Mouse (Mus musculus): ENCODE results near the gene Vars.

Gene Vars

DNA sequence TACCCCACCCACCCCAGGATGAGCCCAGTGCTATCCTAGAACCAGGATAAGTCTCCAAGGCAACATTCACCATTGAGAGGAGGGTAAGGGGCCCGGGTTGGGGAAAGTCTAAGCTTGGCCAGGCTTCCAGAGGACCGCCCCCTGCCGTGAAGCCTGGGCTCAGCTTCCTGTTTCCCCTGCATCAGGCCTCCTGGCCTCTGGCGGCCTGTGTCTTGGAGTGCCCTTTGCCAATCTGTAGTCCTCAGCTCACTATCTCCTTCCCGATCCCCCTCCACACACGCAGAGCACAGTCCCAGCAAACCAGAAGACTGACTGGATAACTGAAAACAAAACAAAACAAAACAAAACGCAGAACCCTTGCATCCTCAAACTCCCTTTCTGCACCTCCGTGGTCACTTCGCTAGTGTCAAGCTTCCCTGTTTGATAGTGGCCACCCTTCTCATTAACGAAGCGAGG is 48.8 kb downstream of the Vars start, which contains the start of gene Clic1:
Clic1 (plus strand) TSS at position 406 of the 456 bp plus-strand sequence.
- DNase-seq = no peak

DNA sequence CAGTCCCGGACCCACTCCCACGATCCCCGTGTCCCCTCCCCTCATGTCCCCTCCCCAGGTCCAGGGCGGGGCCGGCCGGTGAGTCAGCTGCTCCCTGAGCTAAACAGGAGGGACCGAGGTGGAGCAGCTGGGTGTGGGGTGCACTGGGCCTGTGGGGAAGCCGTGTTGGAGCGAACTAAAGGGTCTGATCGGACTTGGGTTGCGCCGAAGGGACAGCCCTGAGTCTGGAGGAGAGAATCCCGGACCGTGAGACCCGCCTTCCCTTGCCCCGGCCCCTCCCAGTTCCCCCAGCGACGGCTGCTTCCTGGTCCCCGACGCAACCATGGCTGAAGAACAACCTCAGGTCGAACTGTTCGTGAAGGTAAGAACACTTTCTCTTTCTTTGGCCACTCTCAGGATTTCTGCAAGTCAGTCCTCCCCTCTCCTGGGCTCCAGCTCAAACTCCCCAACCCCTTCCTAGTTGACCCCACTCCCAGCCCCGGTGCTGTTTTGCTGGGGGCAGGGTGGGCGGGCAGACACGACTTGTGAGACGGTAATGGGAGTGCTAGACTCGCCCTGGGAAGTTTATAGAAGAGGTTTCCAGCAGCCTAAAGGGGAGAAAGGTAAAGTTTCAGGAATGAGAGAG is 49.5 kb downstream of the Vars start:
- no peak for DNase-seq

GRCm38 (mm10) chr17:35051156-35052086 is 50.6 kb downstream of the Vars start:
- DNase-seq = peak; percentile 67

DNA sequence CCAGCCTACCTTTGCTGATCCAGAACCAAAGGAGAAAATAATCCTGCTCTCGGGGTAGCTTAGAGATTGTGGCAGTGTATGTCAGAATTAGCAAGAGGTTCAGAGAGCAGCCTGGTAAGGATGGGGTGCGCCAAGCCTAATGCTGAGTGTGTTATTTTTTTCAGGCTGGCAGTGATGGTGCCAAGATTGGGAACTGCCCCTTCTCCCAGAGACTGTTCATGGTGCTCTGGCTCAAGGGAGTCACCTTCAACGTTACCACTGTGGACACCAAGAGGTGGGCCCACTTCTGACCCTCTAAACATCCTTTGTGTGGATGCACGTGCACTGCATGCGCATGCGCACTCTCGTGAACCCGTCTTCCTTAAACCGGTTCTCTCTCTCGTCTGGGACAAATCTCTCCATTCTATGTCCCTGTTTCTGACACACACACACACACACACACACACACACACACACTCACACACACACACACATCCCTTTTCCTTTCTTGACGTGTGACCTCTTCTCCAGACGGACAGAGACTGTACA is 51.5 kb downstream of the Vars start:
- DNase-seq = no peak

DNA sequence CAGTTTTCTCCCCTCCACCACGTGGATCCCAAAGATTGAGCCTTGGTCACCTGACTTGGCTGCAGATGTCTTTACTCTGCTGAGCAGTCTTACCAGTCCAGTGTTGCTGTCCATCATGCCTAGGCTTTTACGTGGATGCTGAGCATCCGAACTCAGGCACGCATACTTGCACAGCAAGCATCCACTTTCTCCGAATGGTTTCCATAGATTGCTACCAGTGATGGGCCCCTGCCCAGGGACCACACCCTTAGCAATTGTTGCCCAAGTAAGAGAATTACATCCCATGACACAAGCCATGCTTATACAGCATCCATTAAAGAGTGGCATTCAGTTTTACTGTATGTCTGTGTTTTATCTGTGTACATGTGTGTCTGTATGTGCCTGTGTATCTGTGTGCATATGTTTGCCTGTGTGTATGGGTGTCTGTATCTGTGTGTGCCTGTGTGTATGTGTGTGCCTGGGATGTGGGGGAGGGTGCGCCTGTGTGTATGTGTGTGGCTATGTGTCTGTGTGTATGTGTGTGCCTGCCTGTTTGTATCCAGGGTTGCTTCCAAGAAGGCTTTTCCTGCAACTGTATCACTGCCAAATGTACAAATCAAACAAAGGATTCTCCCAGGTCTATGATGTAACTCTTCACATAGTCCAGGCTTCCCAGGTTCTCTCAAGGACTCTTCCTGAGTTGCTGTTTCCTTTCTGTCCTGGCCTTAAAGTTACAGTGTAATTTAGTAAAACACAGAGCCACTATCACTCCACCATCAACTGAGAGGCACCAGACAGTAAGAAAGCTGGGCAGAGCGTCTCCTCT is 55.1 kb downstream of the Vars start:
- no peak for DNase-seq

DNA sequence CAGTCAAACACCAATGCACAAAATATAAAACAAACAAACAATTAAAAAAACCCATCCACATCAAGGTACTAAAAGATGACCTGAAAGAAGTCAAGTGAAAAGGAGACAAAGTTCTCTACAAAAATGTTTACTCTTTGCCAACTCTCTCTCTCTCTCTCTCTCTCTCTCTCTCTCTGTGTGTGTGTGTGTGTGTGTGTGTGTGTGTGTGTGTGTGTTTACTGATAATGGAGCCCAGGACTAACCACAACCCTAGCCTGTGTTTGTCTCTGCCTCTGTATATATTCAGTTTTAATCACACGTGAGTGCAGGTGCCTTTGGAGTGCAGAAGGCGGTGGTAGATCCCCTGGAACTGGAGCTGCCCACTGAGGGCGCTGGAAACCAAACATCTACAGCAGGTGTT is 56.3 kb downstream of the Vars start:
- no peak for DNase-seq

DNA sequence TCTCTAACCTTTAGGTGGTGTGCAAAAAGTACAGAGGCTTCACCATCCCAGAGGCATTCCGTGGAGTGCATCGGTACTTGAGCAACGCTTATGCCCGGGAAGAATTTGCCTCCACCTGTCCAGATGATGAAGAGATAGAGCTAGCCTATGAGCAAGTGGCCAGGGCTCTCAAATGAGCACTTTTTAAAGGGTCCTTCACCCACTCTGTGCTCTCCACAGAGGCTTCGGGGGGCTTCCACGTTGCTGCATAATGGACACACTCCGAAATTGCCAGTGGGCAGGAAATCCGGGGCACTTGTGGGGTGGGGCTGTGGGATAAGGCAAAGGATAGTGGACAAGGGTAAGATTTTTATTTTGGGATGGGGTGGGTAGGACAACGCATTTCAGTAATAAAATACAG is 57.5 kb downstream of the Vars start:
- peak; percentile 41 for DNase-seq

- DNase-seq = peak; percentile 87
These were observed 58.4 kb downstream of the Vars start, which contains the start of gene Ddah2 for GRCm38 (mm10) chr17:35058911-35059892. Gene Ddah2, plus strand, starts transcription at chr17:35059035.

- DNase-seq = peak; percentile 62
These were observed 59.3 kb downstream of the Vars start for GRCm38 (mm10) chr17:35060071-35060470.

DNA sequence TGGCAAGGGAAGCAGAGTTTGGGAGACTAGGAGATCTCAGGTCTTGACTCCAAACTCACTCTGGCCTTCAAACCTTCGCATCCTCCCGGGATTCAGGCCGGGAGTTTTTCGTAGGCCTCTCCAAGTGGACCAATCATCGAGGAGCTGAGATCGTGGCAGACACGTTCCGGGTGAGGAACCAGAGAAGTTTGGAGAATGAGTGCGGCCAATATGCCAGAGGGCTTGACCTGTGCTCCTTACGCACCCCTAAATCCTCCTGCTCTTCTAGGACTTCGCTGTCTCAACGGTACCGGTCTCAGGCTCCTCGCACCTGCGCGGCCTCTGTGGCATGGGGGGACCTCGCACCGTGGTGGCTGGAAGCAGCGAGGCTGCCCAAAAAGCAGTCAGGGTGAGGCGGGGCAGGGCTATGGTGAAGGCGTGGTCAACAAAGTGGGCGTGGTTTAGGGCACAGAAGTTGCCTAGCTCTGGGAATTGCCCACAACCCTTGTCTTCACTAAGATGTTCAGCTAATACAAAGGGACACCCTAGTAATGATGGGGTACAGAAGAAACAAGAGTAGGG is 60.0 kb downstream of the Vars start:
- peak; percentile 50 for DNase-seq

DNA sequence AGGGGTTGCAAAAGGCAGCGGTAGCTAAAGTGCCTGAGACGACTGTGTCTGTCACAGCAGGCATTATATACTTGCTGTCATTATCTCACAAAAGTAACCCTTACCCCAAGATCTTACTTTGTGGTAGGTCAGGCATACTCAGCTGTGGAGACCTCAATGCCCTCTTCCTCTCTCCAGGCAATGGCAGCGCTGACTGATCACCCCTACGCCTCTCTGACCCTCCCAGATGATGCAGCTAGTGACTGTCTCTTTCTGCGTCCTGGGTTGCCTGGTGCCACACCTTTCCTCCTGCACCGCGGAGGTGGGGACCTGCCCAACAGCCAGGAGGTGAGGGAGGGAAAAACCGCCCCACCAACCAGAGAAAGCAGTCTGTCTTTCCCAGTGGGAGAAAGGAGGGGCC is 60.5 kb downstream of the Vars start:
- DNase-seq = no peak

DNA sequence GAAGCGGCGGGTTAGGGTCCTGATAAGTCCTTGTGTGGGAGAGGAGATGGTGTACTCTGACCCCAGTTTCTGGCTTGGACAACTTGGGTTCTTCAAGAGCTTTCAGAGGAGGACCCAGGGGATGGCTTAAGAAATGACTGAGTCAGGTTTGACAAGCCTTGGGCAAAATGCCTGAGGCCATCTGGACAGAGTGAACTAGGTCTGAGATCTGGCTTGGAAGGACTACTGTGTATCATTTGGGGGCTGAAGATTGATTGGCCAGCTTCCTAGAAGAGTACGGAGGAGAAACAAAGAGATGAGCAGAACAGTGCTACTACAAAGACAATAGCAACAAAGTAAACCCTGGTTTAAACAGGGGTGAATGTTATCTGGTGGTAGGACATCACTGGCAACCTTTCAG is 62.7 kb downstream of the Vars start:
- DNase-seq = no peak

DNA sequence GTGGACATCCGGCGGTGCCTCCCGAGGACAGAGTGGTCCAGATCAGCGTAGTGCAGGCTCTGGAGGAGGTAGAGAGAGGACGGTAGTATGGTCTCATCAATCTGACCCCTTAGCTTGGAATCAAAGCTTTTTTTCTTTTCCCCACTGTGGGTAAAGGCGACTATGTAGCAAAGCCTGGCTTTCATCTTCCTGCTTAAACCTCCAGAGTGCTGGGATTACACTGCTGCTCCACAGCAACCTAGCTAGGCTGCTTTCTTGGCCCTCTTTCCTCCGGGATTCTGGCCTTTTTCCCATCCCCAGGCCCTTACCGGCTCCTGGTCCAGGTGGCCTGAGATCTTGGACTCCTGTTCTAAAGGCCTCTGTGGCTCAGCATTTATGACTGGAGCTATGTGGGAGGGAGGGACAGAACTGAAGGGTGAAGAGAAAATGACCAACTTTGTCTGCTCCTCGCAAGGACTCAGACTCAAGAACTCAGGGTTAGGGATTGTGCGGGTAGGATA is 63.6 kb downstream of the Vars start:
- peak; percentile 78 for DNase-seq

GRCm38 (mm10) chr17:35064951-35065947 is 64.5 kb downstream of the Vars start, which contains the start of gene Ly6g6c:
Gene Ly6g6c, plus strand, starts transcription at chr17:35065388.
- peak; percentile 71 for DNase-seq
